Mouse (Mus musculus) left cerebral cortex, adult 2 months (tissue): ENCODE data around the gene Rrnad1. TPM values are rescaled to one million over a fixed set of nuclear protein-coding genes. Genes with fewer than 3 reads are reported as not detected.
"Not testable (repeated sequence)": the region's sequence is repeated elsewhere in the genome, so short reads cannot be mapped to it uniquely, and the experiment has no call there.

Experiments used
- DNase-seq, 2 experiments: peaks; one replicate each; pipeline ENCODE4 v3.0.0; 2021 to 2022; ENCODE audit warnings: low spot score in 2 of 2, mixed read lengths in 1 of 2; ENCODE audit errors: extremely low spot score in 1 of 2
- H3K27ac ChIP-seq: fragments of 200-600 bp; 2 replicates; pipeline ENCODE4 v1.8.1; 2022
- H3K4me3 ChIP-seq: fragments of 200-600 bp; 2 replicates; pipeline ENCODE4 v1.8.1; 2022
- CTCF ChIP-seq: fragments of 200-600 bp; IDR thresholded peaks from 2 replicates; pipeline ENCODE4 v1.8.1; 2022; ENCODE audit warnings: antibody characterized with exemption, mild to moderate bottlenecking, moderate library complexity
- intact Hi-C: fragments of 180-260 bp; cut with DNase I; formaldehyde crosslinking; loops from one replicate; pipeline ENCODE4 v1.15.1; 2025
- total RNA-seq, 2 experiments: library from RNA; stranded (reverse); gene quantifications; 2 replicates each; pipeline ENCODE4 v1.2.3; 2021

Gene Rrnad1
- total RNA-seq, 2 experiments from 2014 or later = 22.9 to 24.7 TPM

DNA sequence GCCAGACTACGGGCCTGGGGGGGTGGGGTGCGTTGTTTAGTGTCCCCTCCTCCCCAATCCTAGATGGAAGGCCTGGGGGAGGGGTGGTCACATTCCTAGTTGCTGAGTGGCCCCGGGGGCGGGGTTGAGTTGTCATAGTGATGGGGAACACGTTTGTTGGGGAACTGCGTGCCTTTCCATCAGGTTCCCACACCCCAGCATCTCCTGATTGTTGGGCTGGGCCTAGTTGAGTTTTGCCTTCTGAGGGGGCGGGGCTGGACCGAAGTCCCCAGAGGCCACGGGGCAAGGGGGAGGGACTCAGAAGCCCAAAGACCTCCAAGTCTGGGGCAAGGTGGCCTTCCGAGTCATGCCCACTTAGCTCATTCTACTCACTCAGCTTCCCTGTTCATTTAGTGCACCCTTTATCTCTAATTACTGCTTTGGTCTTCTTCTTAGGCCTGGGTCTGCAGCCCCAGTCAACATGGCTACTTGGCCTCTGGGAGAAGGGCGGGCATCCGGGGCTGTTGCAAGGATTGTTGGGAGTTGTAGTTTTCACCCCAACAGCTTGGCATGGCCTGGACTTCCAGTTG is 19.9 kb downstream of the Rrnad1 start:
- peak in 1 of 2 experiments; percentile 45 for DNase-seq
- intact Hi-C loops = no loop called here
- H3K27ac ChIP-seq = peak overlapping the region; percentile 81

DNA sequence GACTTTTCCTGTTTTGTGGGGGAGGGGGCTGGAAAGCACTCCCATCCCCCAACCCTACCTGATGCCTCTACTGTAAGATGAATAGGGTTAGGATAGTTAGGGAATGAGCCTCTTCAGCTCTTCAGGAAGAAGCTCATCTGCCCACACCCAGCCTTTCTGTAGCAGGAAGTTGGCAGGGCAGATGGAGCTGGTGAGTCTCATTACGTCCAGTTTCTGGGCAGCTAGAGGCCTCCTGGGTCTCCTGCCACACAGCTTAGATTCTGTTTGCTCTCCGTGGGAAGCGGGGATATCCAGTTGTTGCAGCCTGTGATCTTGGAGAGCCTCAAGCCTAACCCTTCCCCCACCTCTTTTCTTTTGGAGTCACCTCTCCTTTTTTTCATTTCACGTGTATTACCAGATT is 20.6 kb downstream of the Rrnad1 start:
- intact Hi-C loops = no loop called here
- peak overlapping the region; percentile 33 for H3K4me3 ChIP-seq
- no peak for TF ChIP-seq CTCF
- peak overlapping the region; percentile 81; the same call in 1 of the 2 replicates for H3K27ac ChIP-seq
- no peak for DNase-seq

More for the DNA sequence above, 19.9 kb downstream of the Rrnad1 start:
- H3K4me3 ChIP-seq = peak overlapping the region; percentile 33
- TF ChIP-seq CTCF = no peak

DNA sequence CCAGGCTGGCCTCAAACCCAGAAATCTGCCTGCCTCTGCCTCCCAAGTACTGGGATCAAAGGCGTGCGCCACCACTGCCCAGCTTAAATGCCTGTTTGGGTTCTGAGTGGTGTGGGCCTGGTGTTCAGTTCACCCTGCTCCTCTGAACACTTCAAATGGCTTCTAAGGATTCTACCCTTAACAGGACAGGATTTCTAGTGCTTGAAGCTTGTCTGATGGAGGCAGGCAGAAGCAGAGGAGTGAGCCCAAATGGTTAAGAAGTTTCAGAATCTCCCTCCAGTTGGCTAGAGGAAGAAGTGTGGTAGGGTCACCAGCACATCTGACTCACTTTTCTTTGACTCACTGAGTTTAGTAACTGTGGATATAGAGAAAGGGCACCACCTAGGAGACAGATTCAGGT is 21.1 kb downstream of the Rrnad1 start:
- no peak overlapping the region for H3K4me3 ChIP-seq
- DNase-seq = no peak
- H3K27ac ChIP-seq = no peak overlapping the region; the same call in 1 of the 2 replicates
- intact Hi-C loops = no loop called here
- TF ChIP-seq CTCF = no peak

DNA sequence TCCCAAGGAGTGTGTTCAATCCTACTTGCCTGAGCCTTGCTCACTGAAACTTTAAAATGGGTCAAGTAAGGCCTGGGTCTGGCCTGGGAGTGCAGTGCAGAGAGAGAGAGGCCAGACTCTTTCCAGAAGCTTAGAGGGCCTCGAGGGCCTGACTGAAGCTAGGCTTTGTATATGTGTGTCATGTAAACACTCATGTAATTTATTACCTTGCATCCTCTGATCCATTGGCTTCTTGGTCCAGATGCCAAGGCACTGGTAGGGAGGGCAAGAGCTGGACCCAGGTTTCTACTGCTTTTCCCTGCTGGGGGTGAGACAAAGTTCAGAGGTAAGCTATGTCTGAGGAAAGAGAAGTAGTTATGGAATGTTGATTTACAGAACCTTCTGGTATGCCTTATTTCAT is 22.6 kb downstream of the Rrnad1 start:
- TF ChIP-seq CTCF = no peak
- peak overlapping the region; percentile 84 for H3K4me3 ChIP-seq
- intact Hi-C loops = no loop called here
- peak overlapping the region; percentile 53; the same call in 1 of the 2 replicates for H3K27ac ChIP-seq
- no peak for DNase-seq

DNA sequence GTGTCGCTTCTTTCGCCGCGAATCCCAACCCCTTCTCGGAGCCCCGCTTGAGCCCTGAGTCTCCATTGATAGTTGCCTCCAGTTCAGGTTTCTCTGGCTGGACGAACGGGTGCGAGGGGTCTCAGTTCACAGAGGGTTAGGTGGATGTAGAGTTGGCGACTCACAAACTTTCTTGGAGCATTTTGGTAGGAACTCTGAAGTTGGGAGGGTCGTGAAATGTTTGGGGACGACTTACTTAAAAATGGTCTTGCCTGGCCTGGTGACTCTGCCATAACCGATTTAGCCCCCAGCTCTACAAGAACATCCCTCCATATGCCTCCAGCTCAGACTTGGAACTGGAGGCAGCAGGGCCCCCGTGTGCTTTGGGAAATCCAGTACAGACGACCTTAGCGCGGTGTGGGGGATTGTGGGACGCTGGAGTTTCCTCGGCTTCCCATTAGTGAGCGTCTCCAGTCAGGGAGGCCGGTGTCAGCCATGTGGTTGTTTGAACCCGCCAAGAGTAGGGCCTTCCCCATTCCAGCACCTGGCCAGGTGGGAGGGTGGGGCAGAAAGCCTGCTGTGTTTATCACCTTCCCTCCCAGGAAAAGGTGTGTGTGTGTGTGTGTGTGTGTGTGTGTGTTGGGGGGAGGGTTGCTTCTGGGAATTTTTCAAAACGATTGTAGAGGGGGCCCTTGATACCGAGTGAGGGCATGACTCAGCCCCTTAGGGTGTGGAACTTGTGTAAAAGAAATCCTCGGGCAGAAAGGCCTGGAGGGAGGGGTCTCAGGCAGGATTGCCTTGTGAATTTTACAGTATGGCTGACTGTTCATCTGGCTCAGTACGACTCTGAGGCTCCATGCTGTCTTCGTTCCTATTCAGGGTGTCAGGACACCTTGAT is 23.3 kb downstream of the Rrnad1 start:
- intact Hi-C loops = loop anchor here (1.0 kb wide), 2 partner anchors 12 to 22 kb away; partner anchors contain the start of genes Mrpl24 and Prcc
- peak overlapping the region; percentile 84 for H3K4me3 ChIP-seq
- TF ChIP-seq CTCF = no peak
- no peak for DNase-seq
- H3K27ac ChIP-seq = peak overlapping the region; percentile 99

DNA sequence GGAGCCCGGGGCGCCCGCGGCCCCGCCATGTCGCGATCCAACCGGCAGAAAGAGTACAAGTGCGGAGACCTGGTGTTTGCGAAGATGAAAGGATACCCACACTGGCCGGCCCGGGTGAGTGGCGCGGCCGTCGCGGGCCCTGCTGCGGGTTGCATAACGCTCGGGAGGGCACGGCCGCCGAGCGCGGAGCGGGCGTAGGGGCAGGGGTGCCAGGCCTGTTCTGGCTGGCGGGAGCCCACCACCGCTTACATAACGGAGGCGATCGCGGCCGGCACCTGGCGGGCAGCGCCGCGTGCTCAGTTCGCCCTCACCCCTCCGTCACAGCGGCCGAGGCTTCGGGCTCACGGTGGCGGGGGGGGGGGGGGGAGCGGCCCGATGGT is 23.9 kb downstream of the Rrnad1 start:
- H3K27ac ChIP-seq = peak overlapping the region; percentile 99
- intact Hi-C loops = loop anchor here (1.0 kb wide), 2 partner anchors 13 to 21 kb away; partner anchors contain the start of genes Mrpl24 and Prcc
- TF ChIP-seq CTCF = no peak
- DNase-seq = peak in 1 of 2 experiments; percentile 62
- H3K4me3 ChIP-seq = peak overlapping the region; percentile 84

DNA sequence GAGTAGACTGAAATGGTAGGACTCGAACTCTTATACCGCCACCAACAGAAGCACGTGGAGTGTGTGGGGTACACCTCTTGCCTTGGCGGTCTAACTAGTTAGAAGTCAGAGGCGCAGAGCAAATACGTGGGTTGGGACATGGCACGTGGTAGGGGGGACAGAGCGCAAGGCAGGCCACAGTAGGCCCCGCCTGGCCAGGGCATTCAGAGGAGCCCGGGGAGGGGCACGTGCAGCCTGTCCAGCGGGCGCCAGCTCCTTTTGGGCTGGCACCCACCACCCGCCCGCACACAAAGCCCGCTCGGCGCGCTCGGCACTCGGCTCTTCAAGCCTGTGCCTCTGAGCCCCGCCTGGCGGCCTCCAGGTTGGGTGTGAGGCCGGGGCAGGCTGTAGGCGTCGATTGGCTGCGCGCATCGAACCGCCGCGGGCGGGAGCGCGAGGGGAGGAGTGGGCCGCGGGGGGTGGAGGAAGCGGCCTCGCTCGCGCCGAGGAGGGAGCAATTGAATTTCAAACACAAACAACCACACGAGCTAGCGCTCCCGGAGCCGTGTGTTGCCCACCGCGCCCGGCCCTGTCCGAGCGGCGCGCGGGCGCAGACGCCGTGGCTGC is 24.5 kb downstream of the Rrnad1 start, which contains the start of gene Hdgf:
Gene Hdgf (plus strand): TSS at position 442 of the 606 bp plus-strand sequence.
- TF ChIP-seq CTCF = peak; percentile 29
- DNase-seq = peak; percentile 93 to 95
- H3K27ac ChIP-seq = peak within 1 kb of the TSS; percentile 99
- peak within 1 kb of the TSS; percentile 84 for H3K4me3 ChIP-seq
- intact Hi-C loops = loop anchor here (1.0 kb wide), 2 partner anchors 13 to 21 kb away; partner anchors contain the start of genes Mrpl24 and Prcc

DNA sequence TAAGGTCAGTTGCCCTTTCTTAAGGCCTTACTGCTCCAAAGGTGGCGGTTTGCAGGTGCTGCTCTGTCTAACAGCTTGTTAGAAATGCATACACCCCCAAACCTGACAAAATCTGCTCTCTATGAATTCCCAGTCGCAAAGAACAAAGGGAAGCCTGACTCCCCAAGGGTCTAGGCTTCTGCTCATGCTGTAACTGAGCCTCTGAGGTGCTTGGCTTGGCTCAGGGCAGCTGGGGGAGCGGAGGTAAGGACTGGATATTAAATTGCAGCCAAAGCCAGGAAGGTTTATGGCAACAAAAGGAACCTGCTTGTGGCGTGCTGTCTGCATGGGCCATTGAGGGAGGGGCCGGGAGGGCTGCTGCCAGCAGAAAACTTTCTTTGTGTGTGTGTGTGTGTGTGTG is 26.7 kb downstream of the Rrnad1 start:
- DNase-seq = no peak
- intact Hi-C loops = no loop called here
- H3K27ac ChIP-seq = no peak overlapping the region
- H3K4me3 ChIP-seq = no peak overlapping the region
- no peak for TF ChIP-seq CTCF

DNA sequence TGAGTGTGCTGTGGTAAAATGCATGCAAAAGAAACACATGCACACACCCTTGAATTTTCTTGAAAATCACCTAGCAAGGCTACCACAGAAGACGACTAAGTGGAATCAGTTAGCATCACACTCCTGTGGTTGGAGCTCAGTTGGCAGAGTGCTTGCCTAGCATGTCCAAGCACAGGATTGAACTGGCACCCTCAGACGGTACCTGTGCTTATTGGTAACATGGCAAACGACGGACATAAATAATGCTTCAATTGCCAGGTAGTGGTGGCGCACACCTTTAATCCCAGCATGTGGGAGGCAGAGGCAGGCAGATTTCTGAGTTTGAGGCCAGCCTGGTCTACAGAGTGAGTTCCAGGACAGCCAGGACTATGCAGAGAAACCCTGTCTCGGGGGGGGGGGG is 28.6 kb downstream of the Rrnad1 start:
- intact Hi-C loops, H3K27ac ChIP-seq, DNase-seq, H3K4me3 ChIP-seq: not testable (repeated sequence)

DNA sequence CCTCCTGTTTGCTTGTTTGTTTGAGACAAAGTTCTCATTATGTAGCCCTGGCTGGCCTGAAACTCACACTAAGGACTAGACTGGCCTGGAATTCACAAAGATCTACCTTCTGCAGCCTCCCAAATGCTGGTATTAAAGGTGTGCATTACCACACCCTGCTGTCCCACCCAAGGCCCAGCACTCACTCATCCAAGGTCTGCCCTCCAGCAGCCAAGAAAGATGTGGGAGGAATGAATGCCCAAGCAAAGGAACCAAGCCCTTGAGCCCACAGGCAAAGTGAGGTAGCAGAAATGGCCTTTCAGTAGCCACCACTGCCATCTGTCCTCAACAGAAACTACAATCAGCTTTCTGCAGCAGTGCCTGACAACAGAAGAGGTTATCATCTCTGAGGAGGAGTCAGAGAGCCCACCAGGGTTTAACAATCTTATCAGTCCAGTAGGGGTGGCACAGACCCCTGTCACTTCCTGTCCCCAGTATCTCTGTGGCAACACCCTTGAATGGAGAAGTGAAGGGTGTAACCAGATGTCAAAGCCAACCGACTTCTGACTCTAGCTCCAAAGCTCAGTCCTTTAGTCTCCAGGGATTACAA is 29.4 kb downstream of the Rrnad1 start:
- Histone ChIP-seq H3K4me3 (no peak overlapping the region), H3K27ac (no peak overlapping the region)
- TF ChIP-seq CTCF = no peak
- DNase-seq = no peak
- intact Hi-C loops = no loop called here

DNA sequence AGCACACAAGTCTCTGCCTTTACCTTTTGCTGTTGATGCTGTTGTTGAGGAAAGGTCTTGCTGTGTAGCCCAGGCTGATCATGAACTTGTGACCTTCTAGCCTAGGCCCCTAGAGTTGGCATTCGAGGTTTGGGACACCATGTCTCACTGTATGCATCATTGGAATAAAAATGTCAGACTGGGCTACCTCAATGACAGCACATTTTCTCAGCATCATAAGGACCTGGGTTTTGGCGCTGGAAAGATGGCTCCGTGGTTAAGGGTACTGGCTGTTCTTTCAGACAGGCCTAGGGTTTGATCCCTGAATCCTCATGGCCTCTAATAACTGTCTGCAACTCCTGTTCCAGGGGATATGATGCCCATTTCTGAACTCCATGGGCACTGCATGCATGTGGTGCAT is 30.7 kb downstream of the Rrnad1 start:
- Histone ChIP-seq H3K4me3 (no peak overlapping the region), H3K27ac (no peak overlapping the region)
- no peak for TF ChIP-seq CTCF
- intact Hi-C loops = no loop called here
- DNase-seq = no peak

DNA sequence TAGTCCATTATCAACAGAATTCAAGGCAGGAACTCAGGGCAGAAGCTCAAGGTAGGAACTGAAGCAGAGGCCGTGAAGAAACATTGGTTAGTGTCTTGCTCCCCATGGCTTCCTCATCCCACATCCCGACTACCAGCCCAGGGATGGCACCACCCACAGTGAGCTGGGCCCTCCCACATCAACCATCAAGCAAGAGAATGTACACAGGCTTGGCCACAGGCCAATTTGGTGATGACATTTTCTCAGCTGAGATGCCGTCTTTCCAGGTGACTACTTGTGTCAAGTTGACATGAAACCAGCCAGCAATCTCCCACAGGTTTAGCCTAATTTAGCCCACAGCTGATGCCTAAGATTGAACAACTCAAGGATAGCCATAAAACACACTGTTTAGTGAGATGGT is 31.3 kb downstream of the Rrnad1 start:
- intact Hi-C loops = no loop called here
- Histone ChIP-seq H3K27ac (no peak overlapping the region), H3K4me3 (no peak overlapping the region)
- TF ChIP-seq CTCF = no peak
- no peak for DNase-seq
